Mouse (Mus musculus): ENCODE results near the gene Nos1.

The Nos1 gene

DNA sequence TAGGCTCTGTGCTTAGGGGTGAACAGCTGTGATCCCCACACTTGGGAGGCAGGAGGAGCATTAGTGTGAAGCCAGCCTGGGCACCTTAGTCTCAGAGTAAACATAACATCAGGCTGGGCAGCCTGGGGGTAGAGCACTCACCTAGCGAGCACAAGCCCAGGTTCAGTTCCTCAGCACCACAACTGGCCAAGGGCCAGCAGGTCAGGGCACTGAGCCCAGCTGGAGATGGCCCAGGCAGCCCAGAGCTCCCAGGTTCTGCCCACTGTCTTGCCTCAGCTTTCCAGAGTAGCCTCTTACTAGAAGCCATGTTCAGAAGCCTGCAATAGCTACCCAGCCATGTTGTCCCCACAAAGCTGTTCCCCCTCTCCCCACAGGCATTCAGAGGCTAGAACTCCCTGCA, 224.9 kb downstream of the Nos1 start:
- no peak for DNase-seq

DNA sequence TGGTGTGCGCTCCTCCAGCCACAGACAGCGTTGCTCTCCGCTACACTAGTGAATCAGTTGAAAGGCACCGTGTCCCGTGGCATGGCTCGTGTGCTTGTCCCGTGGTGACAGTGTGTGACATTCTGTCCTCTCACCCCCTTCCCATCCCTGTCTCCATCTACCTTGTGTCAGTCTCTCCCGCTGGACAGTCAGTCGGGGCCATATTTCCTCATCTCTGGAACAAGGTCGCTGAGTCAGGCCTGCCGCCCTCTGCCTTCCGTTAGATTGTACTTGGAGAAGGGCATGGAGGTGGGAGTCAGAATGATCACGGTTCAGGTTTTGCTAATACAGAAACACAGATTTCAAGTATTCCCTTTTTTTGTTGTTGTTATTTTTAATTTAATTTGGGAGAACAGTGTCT, 227.5 kb downstream of the Nos1 start:
- no peak for DNase-seq

Data from lung, adult 18-20 months (tissue).